Mouse (Mus musculus) myocyte (in vitro differentiated cells): ENCODE results near the gene Chrne.

Source experiments
- CEBPB ChIP-seq: IDR thresholded peaks from 2 replicates; pipeline ENCODE4 v1.6.1; 2011; ENCODE audit warnings: mild to moderate bottlenecking, moderate library complexity; ENCODE audit not compliant: poor library complexity, insufficient read depth, severe bottlenecking
- MAX ChIP-seq: IDR thresholded peaks from one replicate; pipeline ENCODE4 v1.6.1; 2011; ENCODE audit warnings: low read depth, mild to moderate bottlenecking, control low read depth
- MYOG ChIP-seq, 3 experiments: IDR thresholded peaks; one replicate each; pipeline ENCODE4 v1.6.1; 2011; ENCODE audit warnings: control low read depth in 2 of 3, low read depth in 2 of 3, mild to moderate bottlenecking in 2 of 3; ENCODE audit not compliant: insufficient read length in 2 of 3, control insufficient read depth in 1 of 3, insufficient read depth in 1 of 3
- POLR2A ChIP-seq: IDR thresholded peaks from one replicate; pipeline ENCODE4 v1.6.1; 2011; ENCODE audit warnings: low read depth, mild to moderate bottlenecking, control low read depth, moderate library complexity; ENCODE audit not compliant: insufficient read length
- POLR2AphosphoS2 ChIP-seq: IDR thresholded peaks from one replicate; pipeline ENCODE4 v1.6.1; 2011; ENCODE audit warnings: low read depth, control low read depth; ENCODE audit not compliant: insufficient read length

DNA sequence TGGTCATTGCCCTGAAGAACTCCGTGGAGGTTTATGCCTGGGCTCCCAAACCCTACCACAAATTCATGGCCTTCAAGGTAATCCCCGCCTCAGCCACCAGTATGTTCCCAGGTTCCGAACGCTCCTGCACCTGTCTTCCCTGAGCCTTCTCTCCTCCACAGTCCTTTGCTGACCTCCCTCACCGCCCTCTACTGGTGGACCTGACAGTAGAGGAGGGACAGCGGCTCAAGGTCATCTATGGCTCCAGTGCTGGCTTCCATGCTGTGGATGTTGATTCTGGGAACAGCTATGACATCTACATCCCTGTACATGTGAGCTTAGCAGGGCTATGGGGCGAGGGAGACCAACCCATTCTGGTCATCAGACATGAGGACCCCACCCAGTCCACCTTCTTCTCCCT is 6.5 kb downstream of the Chrne start:
- no peak for TF ChIP-seq MYOG (IDR thresholded peaks at IDR 0.05; ENCODE audit: control insufficient read depth in 1 of 3, insufficient read depth in 1 of 3, insufficient read length in 2 of 3, low read depth in 2 of 3)
- TF ChIP-seq POLR2A = no peak
- TF ChIP-seq POLR2AphosphoS2 = no peak
- TF ChIP-seq CEBPB = no peak
- no peak for TF ChIP-seq MAX
